Comparison of ENCODE assay signal across 17 mouse cellular contexts in genomic region chr6:86665560-86666307, GRCm38 (mm10). TPM values are rescaled to one million over a fixed set of nuclear protein-coding genes. Genes with fewer than 3 reads are reported as not detected.
DNase-seq lines count a peak whose midpoint lies in the region; ATAC-seq and TF ChIP-seq lines count a peak whose summit lies in the region.
"Had no signal": no experiment of that assay in that cellular context is flagged by ENCODE, and none has a peak within 500 bp of the region (broad histone marks: within the 10 kb centered on the region; RNA-seq: fewer than 3 reads in every experiment).

No protein-coding gene starts in this region.

- ATAC-seq in limb, embryonic 13.5 days (ENCODE audit: low FRiP score, low read depth), result no peak
- no peak for ATAC-seq in kidney, embryonic 15.5 days (replicated peaks; ENCODE audit: low FRiP score)
- ATAC-seq in hindbrain, embryonic 11.5 days (ENCODE audit: low FRiP score), result no peak
- ATAC-seq: midbrain, embryonic 15.5 days had no signal

- H3K27ac ChIP-seq in limb, embryonic 13.5 days, result no peak overlapping the region
- no peak overlapping the region for H3K27ac ChIP-seq in limb, embryonic 10.5 days
- peak overlapping the region; percentile 99 for H3K27ac ChIP-seq in MEL (ENCODE audit: control insufficient read depth, low read depth, low read length)
- no peak overlapping the region for H3K27ac ChIP-seq in kidney, embryonic 15.5 days
- peak overlapping the region; percentile 65 for H3K27ac ChIP-seq in macrophage
- no peak overlapping the region for H3K27ac ChIP-seq in hindbrain, embryonic 11.5 days (ENCODE audit: low read depth, low read length)
- H3K27ac ChIP-seq: forebrain, embryonic 12.5 days; gastrocnemius, adult 2 months; hindbrain, embryonic 15.5 days; limb, embryonic 15.5 days; midbrain, embryonic 15.5 days; stomach, embryonic 15.5 days had no signal

- peaks cover 44% of the 10 kb centered on the region for H3K36me3 ChIP-seq in limb, embryonic 13.5 days
- peaks cover 20% of the 10 kb centered on the region for H3K36me3 ChIP-seq in limb, embryonic 10.5 days
- H3K36me3 ChIP-seq in MEL (ENCODE audit: control insufficient read depth in 1 of 2, insufficient read depth in 2 of 2, low read length in 2 of 2) (peaks cover 0 to 19% of the 10 kb centered on the region in 2 experiments; a peak in 2 of 4 replicates), macrophage (ENCODE audit: inconsistent target) (peaks cover 24% of the 10 kb centered on the region; the same call in 1 of the 2 replicates)
- peaks cover 45% of the 10 kb centered on the region for H3K36me3 ChIP-seq in kidney, embryonic 15.5 days
- H3K36me3 ChIP-seq in hindbrain, embryonic 11.5 days (ENCODE audit: control insufficient read depth, insufficient read depth, low read length), result no peaks in the 10 kb centered on the region; the same call in 1 of the 2 replicates

- H3K9ac ChIP-seq in limb, embryonic 13.5 days, result peak overlapping the region; percentile 39; the same call in 1 of the 2 replicates
- peak overlapping the region; percentile 84 for H3K9ac ChIP-seq in MEL (ENCODE audit: control insufficient read depth, low read depth, low read length, poor library complexity, severe bottlenecking)
- no peak overlapping the region for H3K9ac ChIP-seq in kidney, embryonic 15.5 days
- H3K9ac ChIP-seq in hindbrain, embryonic 11.5 days (ENCODE audit: low read depth, low read length), result no peak overlapping the region
- H3K9ac ChIP-seq: forebrain, embryonic 12.5 days; hindbrain, embryonic 15.5 days; limb, embryonic 15.5 days; midbrain, embryonic 15.5 days; stomach, embryonic 15.5 days had no signal

- no peak for DNase-seq in limb, embryonic 10.5 days (ENCODE audit: low spot score)
- DNase-seq in MEL (ENCODE audit: low read depth, low spot score), result peak; percentile 89
- DNase-seq in gastrocnemius, postnatal 25 days, result no peak
- no peak for DNase-seq in adrenal gland, adult 2 months
- DNase-seq in hindbrain, embryonic 11.5 days (ENCODE audit: low spot score), result no peak
- DNase-seq: cerebellum, adult 9-10 months; gastrocnemius, adult 2 months; right cerebral cortex, adult 18-20 months had no signal

- peak; percentile 59 to 61 for TF ChIP-seq EP300 in MEL (IDR thresholded peaks at IDR 0.05; ENCODE audit: low read depth in 1 of 2, low read length in 2 of 2)

- WGBS in limb, embryonic 13.5 days, result 39% methylated on average over 17 of the region's 17 CpGs
- WGBS in limb, embryonic 10.5 days, result 70% methylated on average over 17 of the region's 17 CpGs
- 68% methylated on average over 17 of the region's 17 CpGs for WGBS in kidney, embryonic 15.5 days
- WGBS in macrophage (ENCODE audit: missing documents), result 24% methylated on average over 17 of the region's 17 CpGs
- 88% methylated on average over 17 of the region's 17 CpGs for WGBS in hindbrain, embryonic 11.5 days

- peak; percentile 14 to 64; a peak in 2 of 4 replicates for TF ChIP-seq POLR2A in MEL (IDR thresholded peaks at IDR 0.05; ENCODE audit: control insufficient read depth in 1 of 2, insufficient read depth in 1 of 2, low read depth in 1 of 2, low read length in 2 of 2, poor library complexity in 1 of 2)

- H3K9me3 ChIP-seq in limb, embryonic 13.5 days, result no peaks in the 10 kb centered on the region
- no peaks in the 10 kb centered on the region for H3K9me3 ChIP-seq in limb, embryonic 10.5 days (replicated peaks)
- H3K9me3 ChIP-seq in MEL (replicated peaks; ENCODE audit: insufficient read depth, low read length), result no peaks in the 10 kb centered on the region
- no peaks in the 10 kb centered on the region for H3K9me3 ChIP-seq in kidney, embryonic 15.5 days (replicated peaks)
- no peaks in the 10 kb centered on the region for H3K9me3 ChIP-seq in hindbrain, embryonic 11.5 days (ENCODE audit: control insufficient read depth, low read length)
- H3K9me3 ChIP-seq: forebrain, embryonic 12.5 days; hindbrain, embryonic 15.5 days; limb, embryonic 15.5 days; midbrain, embryonic 15.5 days; stomach, embryonic 15.5 days had no signal

- TF ChIP-seq RAD21 in MEL (IDR thresholded peaks at IDR 0.05; ENCODE audit: low read depth, low read length), result no peak; the same call in none of the 2 replicates

- no peak for TF ChIP-seq CTCF in MEL (IDR thresholded peaks at IDR 0.05 in 2 of 3, conservative IDR thresholded peaks at IDR 0.05 in 1 of 3; ENCODE audit: control insufficient read depth in 1 of 3, insufficient read depth in 1 of 3, low read depth in 2 of 3, low read length in 3 of 3, poor library complexity in 1 of 3, severe bottlenecking in 1 of 3)

- H3K79me2 ChIP-seq in MEL (ENCODE audit: control insufficient read depth, insufficient read depth, low read length, poor library complexity) (peaks cover 3% of the 10 kb centered on the region), macrophage (ENCODE audit: inconsistent target) (peaks cover 47% of the 10 kb centered on the region; the same call in 1 of the 2 replicates)

- peaks cover 30% of the 10 kb centered on the region for H3K4me1 ChIP-seq in limb, embryonic 13.5 days
- peaks cover 30% of the 10 kb centered on the region for H3K4me1 ChIP-seq in limb, embryonic 10.5 days
- H3K4me1 ChIP-seq in MEL (ENCODE audit: control insufficient read depth in 1 of 2, insufficient read depth in 2 of 2, low read length in 2 of 2), result peaks cover 12 to 22% of the 10 kb centered on the region in 2 experiments
- peaks cover 23% of the 10 kb centered on the region for H3K4me1 ChIP-seq in kidney, embryonic 15.5 days
- H3K4me1 ChIP-seq in hindbrain, embryonic 11.5 days (replicated peaks; ENCODE audit: control insufficient read depth, insufficient read depth, low read length), result 0 out of 2 replicates have a peak, but pooled peaks cover 2% of the 10 kb centered on the region

- H3K4me3 ChIP-seq in limb, embryonic 13.5 days, result no peak overlapping the region
- no peak overlapping the region for H3K4me3 ChIP-seq in limb, embryonic 10.5 days
- H3K4me3 ChIP-seq in MEL (ENCODE audit: control insufficient read depth in 1 of 2, insufficient read depth in 1 of 2, low read depth in 2 of 2, low read length in 2 of 2) (peak overlapping the region; percentile 49 to 51), macrophage (ENCODE audit: inconsistent target) (no peak overlapping the region)
- H3K4me3 ChIP-seq in kidney, embryonic 15.5 days (replicated peaks), result no peak overlapping the region
- H3K4me3 ChIP-seq in hindbrain, embryonic 11.5 days (ENCODE audit: low read depth, low read length), result no peak overlapping the region
- H3K4me3 ChIP-seq: forebrain, embryonic 12.5 days; gastrocnemius, adult 2 months; hindbrain, embryonic 15.5 days; limb, embryonic 15.5 days; midbrain, embryonic 15.5 days; stomach, embryonic 15.5 days had no signal

- no peaks in the 10 kb centered on the region for H3K27me3 ChIP-seq in limb, embryonic 13.5 days
- no peaks in the 10 kb centered on the region for H3K27me3 ChIP-seq in limb, embryonic 10.5 days (ENCODE audit: low read depth, poor library complexity, severe bottlenecking)
- H3K27me3 ChIP-seq in MEL (ENCODE audit: control insufficient read depth in 1 of 2, insufficient read depth in 2 of 2, low read length in 2 of 2), result no peaks in the 10 kb centered on the region
- H3K27me3 ChIP-seq in kidney, embryonic 15.5 days, result no peaks in the 10 kb centered on the region
- H3K27me3 ChIP-seq in hindbrain, embryonic 11.5 days (ENCODE audit: control insufficient read depth, insufficient read depth, low read length), result no peaks in the 10 kb centered on the region
- H3K27me3 ChIP-seq: forebrain, embryonic 12.5 days; hindbrain, embryonic 15.5 days; limb, embryonic 15.5 days; midbrain, embryonic 15.5 days; stomach, embryonic 15.5 days had no signal

- H3K4me2 ChIP-seq in limb, embryonic 13.5 days (replicated peaks), result 0 out of 2 replicates have a peak overlapping the region, but pooled peaks have one; percentile 15
- H3K4me2 ChIP-seq in kidney, embryonic 15.5 days, result 0 out of 2 replicates have a peak overlapping the region, but pooled peaks have one; percentile 11
- H3K4me2 ChIP-seq in hindbrain, embryonic 11.5 days (replicated peaks; ENCODE audit: low read depth, low read length), result no peak overlapping the region
- H3K4me2 ChIP-seq: forebrain, embryonic 12.5 days; hindbrain, embryonic 15.5 days; limb, embryonic 15.5 days; midbrain, embryonic 15.5 days; stomach, embryonic 15.5 days had no signal

RNA-seq across cellular contexts. Expression of gene Mxd1, which starts 3.2 kb away (rescaled TPM):
- polyA plus RNA-seq in limb, embryonic 13.5 days (2015; fragmentation: Nextera tagmentation; extraction: Ambion mirVana), result 13.4 and 13.8 TPM in 2 replicates
- polyA plus RNA-seq in limb, embryonic 10.5 days (2016; fragmentation: Nextera tagmentation; extraction: Ambion mirVana), result 8.6 and 13.5 TPM in 2 replicates
- 3.1 and 3.2 TPM in 2 replicates for total RNA-seq in MEL (2012; rRNA removed)
- polyA plus RNA-seq in MEL (2012; ENCODE audit: insufficient read depth in 1 of 2, insufficient read length in 2 of 2, low read depth in 1 of 2, low replicate concordance in 2 of 2, missing spikeins in 1 of 2), result 1 to 10 TPM in 1 of 2 experiments, not detected in 1; 3.6 TPM
- polyA plus RNA-seq in kidney, embryonic 15.5 days (2015; fragmentation: Nextera tagmentation; extraction: Ambion mirVana), result 10.4 and 11.9 TPM in 2 replicates
- 1,000 to 10,000 TPM in 1 of 26 experiments, 100 to 1,000 TPM in 16, 10 to 100 TPM in 9; 61.3 to 1,007 (median 147) TPM for total RNA-seq in macrophage (2018; cell fraction: chromatin; rRNA removed)
- total RNA-seq in macrophage (2018; cell fraction: cytosol; rRNA removed), result 100 to 1,000 TPM in 11 of 26 experiments, 10 to 100 TPM in 15; 29.4 to 210 (median 75.4) TPM
- 100 to 1,000 TPM in 22 of 26 experiments, 10 to 100 TPM in 4; 56.7 to 719 (median 216) TPM for total RNA-seq in macrophage (2018; cell fraction: nucleus; rRNA removed)
- polyA plus RNA-seq in macrophage (2018), result 6.7 to 27.0 TPM (median 16.6 TPM) in 3 replicates
- 1 to 10 TPM; 2.7 to 3.0 TPM for total RNA-seq in gastrocnemius, postnatal 25 days (2021)
- 1 to 10 TPM; 8.0 to 8.9 TPM for total RNA-seq in adrenal gland, adult 2 months (2021)
- 5.3 and 6.9 TPM in 2 replicates for polyA plus RNA-seq in adrenal gland, adult 2 months (2012; rRNA removed)
- polyA plus RNA-seq in hindbrain, embryonic 11.5 days (2014; fragmentation: Nextera tagmentation; extraction: Ambion mirVana), result 16.6 and 22.4 TPM in 2 replicates

RNA-seq across cellular contexts. Expression of gene Snrnp27, which starts 18.6 kb away (rescaled TPM):
- polyA plus RNA-seq in limb, embryonic 13.5 days (2015; fragmentation: Nextera tagmentation; extraction: Ambion mirVana), result 124 and 137 TPM in 2 replicates
- polyA plus RNA-seq in limb, embryonic 10.5 days (2016; fragmentation: Nextera tagmentation; extraction: Ambion mirVana), result 129 and 133 TPM in 2 replicates
- total RNA-seq in MEL (2012; rRNA removed), result 74.8 and 79.3 TPM in 2 replicates
- 100 to 1,000 TPM; 106 to 225 TPM for polyA plus RNA-seq in MEL (2012; ENCODE audit: insufficient read depth in 1 of 2, insufficient read length in 2 of 2, low read depth in 1 of 2, low replicate concordance in 2 of 2, missing spikeins in 1 of 2)
- 106 and 123 TPM in 2 replicates for polyA plus RNA-seq in kidney, embryonic 15.5 days (2015; fragmentation: Nextera tagmentation; extraction: Ambion mirVana)
- total RNA-seq in macrophage (2018; cell fraction: chromatin; rRNA removed), result 10 to 100 TPM; 31.3 to 90.8 (median 51.6) TPM
- 100 to 1,000 TPM in 1 of 26 experiments, 10 to 100 TPM in 25; 58.5 to 100 (median 76.7) TPM for total RNA-seq in macrophage (2018; cell fraction: cytosol; rRNA removed)
- total RNA-seq in macrophage (2018; cell fraction: nucleus; rRNA removed), result 10 to 100 TPM; 22.2 to 63.1 (median 37.4) TPM
- 70.4 to 87.8 TPM (median 86.6 TPM) in 3 replicates for polyA plus RNA-seq in macrophage (2018)
- 10 to 100 TPM; 73.4 to 74.7 TPM for total RNA-seq in gastrocnemius, postnatal 25 days (2021)
- total RNA-seq in adrenal gland, adult 2 months (2021), result 10 to 100 TPM; 60.0 to 62.5 TPM
- 3.7 and 6.8 TPM in 2 replicates for polyA plus RNA-seq in adrenal gland, adult 2 months (2012; rRNA removed)
- 130 and 134 TPM in 2 replicates for polyA plus RNA-seq in hindbrain, embryonic 11.5 days (2014; fragmentation: Nextera tagmentation; extraction: Ambion mirVana)

RNA-seq across cellular contexts. Expression of gene Asprv1, which starts 37.8 kb away (rescaled TPM):
- 3.8 and 4.6 TPM in 2 replicates for polyA plus RNA-seq in limb, embryonic 13.5 days (2015; fragmentation: Nextera tagmentation; extraction: Ambion mirVana)
- 0.87 and 1.6 TPM in 2 replicates for polyA plus RNA-seq in limb, embryonic 10.5 days (2016; fragmentation: Nextera tagmentation; extraction: Ambion mirVana)
- not detected in 2 replicates for total RNA-seq in MEL (2012; rRNA removed)
- polyA plus RNA-seq in MEL (2012; ENCODE audit: insufficient read depth in 1 of 2, insufficient read length in 2 of 2, low read depth in 1 of 2, low replicate concordance in 2 of 2, missing spikeins in 1 of 2) (not detected), macrophage (2018) (0.14 to 0.17 TPM in 2 of 3 replicates, not detected in the other)
- polyA plus RNA-seq in kidney, embryonic 15.5 days (2015; fragmentation: Nextera tagmentation; extraction: Ambion mirVana), result 2.6 and 4.5 TPM in 2 replicates
- 1 to 10 TPM in 7 of 26 experiments, under 1 TPM in 12, not detected in 7; 0.43 to 2.2 (median 0.89) TPM for total RNA-seq in macrophage (2018; cell fraction: chromatin; rRNA removed)
- under 1 TPM in 14 of 26 experiments, not detected in 12; 0.07 to 0.66 (median 0.19) TPM for total RNA-seq in macrophage (2018; cell fraction: cytosol; rRNA removed)
- 1 to 10 TPM in 7 of 26 experiments, under 1 TPM in 11, not detected in 8; 0.40 to 2.0 (median 0.75) TPM for total RNA-seq in macrophage (2018; cell fraction: nucleus; rRNA removed)
- total RNA-seq in gastrocnemius, postnatal 25 days (2021), result not detected
- total RNA-seq in adrenal gland, adult 2 months (2021), result not detected
- 0.06 and 0.10 TPM in 2 replicates for polyA plus RNA-seq in adrenal gland, adult 2 months (2012; rRNA removed)
- polyA plus RNA-seq in hindbrain, embryonic 11.5 days (2014; fragmentation: Nextera tagmentation; extraction: Ambion mirVana), result 0.25 and 0.88 TPM in 2 replicates
- total RNA-seq: gastrocnemius, adult 2 months had no signal
- polyA plus RNA-seq: heart, embryonic 14.5 days had no signal

Comparison
In these comparisons a context has a peak if more than half of its experiments do, and no peak if none do; other contexts are left out.
1. H3K27ac ChIP-seq: peak in MEL (single experiment) and macrophage (single experiment); none in limb, embryonic 13.5 days (single experiment), limb, embryonic 10.5 days (single experiment), kidney, embryonic 15.5 days (single experiment) and hindbrain, embryonic 11.5 days (single experiment).
2. H3K4me3 ChIP-seq: peak in MEL (2 of 2); none in limb, embryonic 13.5 days (single experiment), limb, embryonic 10.5 days (single experiment), kidney, embryonic 15.5 days (single experiment), macrophage (single experiment) and hindbrain, embryonic 11.5 days (single experiment).
3. H3K9ac ChIP-seq: peak in limb, embryonic 13.5 days (single experiment) and MEL (single experiment); none in kidney, embryonic 15.5 days (single experiment) and hindbrain, embryonic 11.5 days (single experiment).